Comparison of ENCODE assay signal across 7 mouse cellular contexts in genomic region chr1:55053005-55053404, GRCm38 (mm10). TPM values are rescaled to one million over a fixed set of nuclear protein-coding genes. Genes with fewer than 3 reads are reported as not detected.
DNase-seq lines count a peak whose midpoint lies in the region; ATAC-seq and TF ChIP-seq lines count a peak whose summit lies in the region.

No protein-coding gene starts in this region.

- peaks cover 50% of the 10 kb centered on the region for H3K79me3 ChIP-seq in C2C12 (ENCODE audit: low read depth)

- peaks cover 41% of the 10 kb centered on the region for H3K4me1 ChIP-seq in G1E (ENCODE audit: insufficient read depth, low read depth, low read length)
- H3K4me1 ChIP-seq in embryonic facial prominence, embryonic 12.5 days: peaks cover 9% of the 10 kb centered on the region
- H3K4me1 ChIP-seq in heart, postnatal 0 days (ENCODE audit: control insufficient read depth, insufficient read depth): peaks cover 16% of the 10 kb centered on the region
- peaks cover 12% of the 10 kb centered on the region for H3K4me1 ChIP-seq in limb, embryonic 10.5 days

- H3K9me3 ChIP-seq in G1E (replicated peaks): peaks cover 5% of the 10 kb centered on the region; the same call in 1 of the 2 replicates
- no peaks in the 10 kb centered on the region for H3K9me3 ChIP-seq in embryonic facial prominence, embryonic 12.5 days
- no peaks in the 10 kb centered on the region for H3K9me3 ChIP-seq in heart, postnatal 0 days (replicated peaks; ENCODE audit: control insufficient read depth, low read length)
- no peaks in the 10 kb centered on the region for H3K9me3 ChIP-seq in limb, embryonic 10.5 days (replicated peaks)

- H3K79me2 ChIP-seq in C2C12 (ENCODE audit: control insufficient read depth, insufficient read depth): peaks cover 51% of the 10 kb centered on the region

- peak overlapping the region; percentile 70 for H3K4me3 ChIP-seq in C2C12 (ENCODE audit: insufficient read depth, poor library complexity, severe bottlenecking)
- peak overlapping the region; percentile 81 for H3K4me3 ChIP-seq in G1E (ENCODE audit: low read depth, low read length)
- peak overlapping the region; percentile 81 for H3K4me3 ChIP-seq in embryonic facial prominence, embryonic 12.5 days
- H3K4me3 ChIP-seq in heart, postnatal 0 days (ENCODE audit: low read depth, low read length): peak overlapping the region; percentile 74
- H3K4me3 ChIP-seq in limb, embryonic 10.5 days: peak overlapping the region; percentile 87

- ATAC-seq in G1E (ENCODE audit: extremely low read depth, insufficient number of reproducible peaks, low FRiP score, poor library complexity, severe bottlenecking): no peak; the same call in 1 of the 2 replicates
- peak; percentile 43 for ATAC-seq in embryonic facial prominence, embryonic 12.5 days (ENCODE audit: insufficient number of reproducible peaks, insufficient read depth, low FRiP score, low TSS enrichment)
- ATAC-seq in heart, postnatal 0 days (ENCODE audit: insufficient read depth, low read depth): peak; percentile 63

- H3K27me3 ChIP-seq in C2C12 (ENCODE audit: control insufficient read depth, insufficient read depth, insufficient read length) (no peaks in the 10 kb centered on the region), G1E (ENCODE audit: insufficient read depth, low read length) (no peaks in the 10 kb centered on the region)
- no peaks in the 10 kb centered on the region for H3K27me3 ChIP-seq in embryonic facial prominence, embryonic 12.5 days
- no peaks in the 10 kb centered on the region for H3K27me3 ChIP-seq in heart, postnatal 0 days (ENCODE audit: control insufficient read depth, insufficient read depth, low read length)
- H3K27me3 ChIP-seq in limb, embryonic 10.5 days (ENCODE audit: low read depth, poor library complexity, severe bottlenecking): 0 out of 2 replicates have a peak, but pooled peaks cover 6% of the 10 kb centered on the region

- H3ac ChIP-seq in C2C12 (ENCODE audit: control insufficient read depth, insufficient read length, low read depth): peak overlapping the region; percentile 88

- peak overlapping the region; percentile 75 for H3K4me2 ChIP-seq in embryonic facial prominence, embryonic 12.5 days (replicated peaks)
- H3K4me2 ChIP-seq in heart, postnatal 0 days (ENCODE audit: low read depth, low read length): peak overlapping the region; percentile 74

- WGBS in embryonic facial prominence, embryonic 12.5 days: under 1% methylated on average over 42 of the region's 42 CpGs
- WGBS in heart, postnatal 0 days: 0% methylated on average over 36 of the region's 42 CpGs
- under 1% methylated on average over 42 of the region's 42 CpGs for WGBS in limb, embryonic 10.5 days

- peak; percentile 20 for TF ChIP-seq EP300 in heart, postnatal 0 days (IDR thresholded peaks at IDR 0.05; ENCODE audit: low read depth)

- TF ChIP-seq CTCF in C2C12 (IDR thresholded peaks at IDR 0.05; ENCODE audit: control insufficient read depth, insufficient read depth, insufficient read length): no peak
- no peak for TF ChIP-seq CTCF in G1E (IDR thresholded peaks at IDR 0.05; ENCODE audit: low read depth, low read length)
- peak; percentile 12; the same call in 1 of the 2 replicates for TF ChIP-seq CTCF in heart, postnatal 0 days (IDR thresholded peaks at IDR 0.05; ENCODE audit: low read depth)

- peak overlapping the region; percentile 67 for H3K9ac ChIP-seq in embryonic facial prominence, embryonic 12.5 days
- H3K9ac ChIP-seq in heart, postnatal 0 days (replicated peaks; ENCODE audit: low read depth, low read length): peak overlapping the region; percentile 70

- H3K27ac ChIP-seq in embryonic facial prominence, embryonic 12.5 days: no peak overlapping the region
- peak overlapping the region; percentile 95 for H3K27ac ChIP-seq in heart, postnatal 0 days (ENCODE audit: low read depth)
- H3K27ac ChIP-seq in limb, embryonic 10.5 days: peak overlapping the region; percentile 87

- peak; percentile 64 for DNase-seq in G1E (ENCODE audit: low spot score)
- DNase-seq in heart, postnatal 0 days (ENCODE audit: low spot score): peak; percentile 81
- no peak for DNase-seq in limb, embryonic 10.5 days (ENCODE audit: low spot score)
- DNase-seq in mesoderm, embryonic 11.5 days (ENCODE audit: low read depth, low spot score): peak; percentile 66
- DNase-seq in testis, postnatal 10 days (ENCODE audit: low spot score): peak; percentile 83

- H3K36me3 ChIP-seq in C2C12 (ENCODE audit: control insufficient read depth, insufficient read depth) (peaks cover 32% of the 10 kb centered on the region), G1E (replicated peaks) (peaks cover 23% of the 10 kb centered on the region)
- H3K36me3 ChIP-seq in embryonic facial prominence, embryonic 12.5 days: no peaks in the 10 kb centered on the region
- H3K36me3 ChIP-seq in heart, postnatal 0 days (replicated peaks; ENCODE audit: control insufficient read depth, insufficient read depth, low read length): peaks cover 19% of the 10 kb centered on the region; the same call in 1 of the 2 replicates
- peaks cover 8% of the 10 kb centered on the region; the same call in 1 of the 2 replicates for H3K36me3 ChIP-seq in limb, embryonic 10.5 days

TF ChIP-seq in C2C12, 6 proteins besides CTCF, POLR2A, EP300 and RAD21:
- no peak for TF ChIP-seq MYOD1 (IDR thresholded peaks at IDR 0.05; ENCODE audit: control insufficient read depth, insufficient read length, low read depth)
- TF ChIP-seq USF1 (IDR thresholded peaks at IDR 0.05; ENCODE audit: low read depth): no peak
- TF ChIP-seq FOSL1 (IDR thresholded peaks at IDR 0.05; ENCODE audit: insufficient read depth, low read length, poor library complexity, severe bottlenecking): no peak
- no peak for TF ChIP-seq MAX (IDR thresholded peaks at IDR 0.05)
- TF ChIP-seq CEBPB (IDR thresholded peaks at IDR 0.05; ENCODE audit: low read depth): no peak
- no peak for TF ChIP-seq MYOG (IDR thresholded peaks at IDR 0.05; ENCODE audit: control insufficient read depth, extremely low read depth, insufficient read length)
TF ChIP-seq in C2C12: peak in this region for 0.

RNA-seq across cellular contexts. Expression of gene Coq10b, which starts 0.4 kb away (rescaled TPM):
- polyA plus RNA-seq in C2C12 (2012; fragmentation: generic; extraction: Trizol) (21.0 TPM), G1E (2012) (3.6 and 4.7 TPM in 2 replicates)
- total RNA-seq in G1E (2014; fragmentation: Nextera tagmentation) (29.8 and 50.3 TPM in 2 replicates), G1E (2017) (36.2 and 48.2 TPM in 2 replicates)
- polyA plus RNA-seq in embryonic facial prominence, embryonic 12.5 days (2016; fragmentation: Nextera tagmentation; extraction: Ambion mirVana): 20.9 and 22.9 TPM in 2 replicates
- total RNA-seq in heart, postnatal 0 days (2014; rRNA removed; ENCODE audit: low replicate concordance): 11.5 and 12.1 TPM in 2 replicates
- polyA plus RNA-seq in heart, postnatal 0 days (2015; fragmentation: Nextera tagmentation; extraction: Ambion mirVana): 28.9 and 32.2 TPM in 2 replicates
- polyA plus RNA-seq in limb, embryonic 10.5 days (2016; fragmentation: Nextera tagmentation; extraction: Ambion mirVana): 19.0 and 19.5 TPM in 2 replicates

RNA-seq across cellular contexts. Expression of gene Sf3b1, which starts 25.7 kb away (rescaled TPM):
- 33.5 TPM for polyA plus RNA-seq in C2C12 (2012; fragmentation: generic; extraction: Trizol)
- 522 and 578 TPM in 2 replicates for total RNA-seq in G1E (2014; fragmentation: Nextera tagmentation)
- 670 and 758 TPM in 2 replicates for total RNA-seq in G1E (2017)
- 31.8 and 35.3 TPM in 2 replicates for polyA plus RNA-seq in G1E (2012)
- 317 and 342 TPM in 2 replicates for polyA plus RNA-seq in embryonic facial prominence, embryonic 12.5 days (2016; fragmentation: Nextera tagmentation; extraction: Ambion mirVana)
- 118 and 119 TPM in 2 replicates for total RNA-seq in heart, postnatal 0 days (2014; rRNA removed; ENCODE audit: low replicate concordance)
- polyA plus RNA-seq in heart, postnatal 0 days (2015; fragmentation: Nextera tagmentation; extraction: Ambion mirVana): 172 and 173 TPM in 2 replicates
- 246 and 282 TPM in 2 replicates for polyA plus RNA-seq in limb, embryonic 10.5 days (2016; fragmentation: Nextera tagmentation; extraction: Ambion mirVana)

RNA-seq across cellular contexts. Expression of gene Hspe1, which starts 34.9 kb away (rescaled TPM):
- polyA plus RNA-seq in C2C12 (2012; fragmentation: generic; extraction: Trizol): 914 TPM
- total RNA-seq in G1E (2014; fragmentation: Nextera tagmentation): 166 and 187 TPM in 2 replicates
- total RNA-seq in G1E (2017): 638 and 797 TPM in 2 replicates
- 121 and 163 TPM in 2 replicates for polyA plus RNA-seq in G1E (2012)
- polyA plus RNA-seq in embryonic facial prominence, embryonic 12.5 days (2016; fragmentation: Nextera tagmentation; extraction: Ambion mirVana): 427 and 440 TPM in 2 replicates
- total RNA-seq in heart, postnatal 0 days (2014; rRNA removed; ENCODE audit: low replicate concordance): 89.3 and 108 TPM in 2 replicates
- 350 and 362 TPM in 2 replicates for polyA plus RNA-seq in heart, postnatal 0 days (2015; fragmentation: Nextera tagmentation; extraction: Ambion mirVana)
- polyA plus RNA-seq in limb, embryonic 10.5 days (2016; fragmentation: Nextera tagmentation; extraction: Ambion mirVana): 611 and 851 TPM in 2 replicates

RNA-seq across cellular contexts. Expression of gene Hspd1, which starts 35.0 kb away (rescaled TPM):
- polyA plus RNA-seq in C2C12 (2012; fragmentation: generic; extraction: Trizol): 297 TPM
- total RNA-seq in G1E (2014; fragmentation: Nextera tagmentation): 273 and 291 TPM in 2 replicates
- total RNA-seq in G1E (2017): 690 and 812 TPM in 2 replicates
- polyA plus RNA-seq in G1E (2012): 89.2 and 116 TPM in 2 replicates
- 349 and 370 TPM in 2 replicates for polyA plus RNA-seq in embryonic facial prominence, embryonic 12.5 days (2016; fragmentation: Nextera tagmentation; extraction: Ambion mirVana)
- 114 and 139 TPM in 2 replicates for total RNA-seq in heart, postnatal 0 days (2014; rRNA removed; ENCODE audit: low replicate concordance)
- polyA plus RNA-seq in heart, postnatal 0 days (2015; fragmentation: Nextera tagmentation; extraction: Ambion mirVana): 394 and 397 TPM in 2 replicates
- polyA plus RNA-seq in limb, embryonic 10.5 days (2016; fragmentation: Nextera tagmentation; extraction: Ambion mirVana): 563 and 717 TPM in 2 replicates
